Mouse (Mus musculus): ENCODE results near the gene Gjd3.

Gene Gjd3

GRCm38 (mm10) chr11:98947969-98948569 lies 34.7 kb downstream of the Gjd3 start:
- peak; percentile 72 for DNase-seq (ENCODE audit: low spot score)

- peak; percentile 61 for DNase-seq (ENCODE audit: low spot score)
Measured at GRCm38 (mm10) chr11:98945605-98945977, 37.2 kb downstream of the Gjd3 start.

- DNase-seq (ENCODE audit: low spot score), result no peak
Measured at GRCm38 (mm10) chr11:98944897-98945604, 37.8 kb downstream of the Gjd3 start.

- DNase-seq (ENCODE audit: low spot score), result peak; percentile 55
Measured at GRCm38 (mm10) chr11:98943741-98944461, 38.9 kb downstream of the Gjd3 start.

GRCm38 (mm10) chr11:98942923-98943641 lies 39.7 kb downstream of the Gjd3 start:
- peak; percentile 91 for DNase-seq (ENCODE audit: low spot score)

- DNase-seq (ENCODE audit: low spot score), result no peak
Measured at GRCm38 (mm10) chr11:98942555-98942922, 40.3 kb downstream of the Gjd3 start.

GRCm38 (mm10) chr11:98941826-98942550 lies 40.8 kb downstream of the Gjd3 start:
- DNase-seq (ENCODE audit: low spot score), result peak; percentile 90

- peak; percentile 75 for DNase-seq (ENCODE audit: low spot score)
Measured at GRCm38 (mm10) chr11:98941341-98941825, 41.4 kb downstream of the Gjd3 start.

- no peak for DNase-seq (ENCODE audit: low spot score)
Measured at GRCm38 (mm10) chr11:98940776-98941175, 42.0 kb downstream of the Gjd3 start.

GRCm38 (mm10) chr11:98939953-98940641 lies 42.7 kb downstream of the Gjd3 start:
- DNase-seq (ENCODE audit: low spot score), result peak; percentile 70

GRCm38 (mm10) chr11:98939084-98939952 lies 43.5 kb downstream of the Gjd3 start:
- DNase-seq (ENCODE audit: low spot score), result peak; percentile 60

- no peak for DNase-seq (ENCODE audit: low spot score)
Measured at GRCm38 (mm10) chr11:98938701-98939083, 44.1 kb downstream of the Gjd3 start.

- DNase-seq (ENCODE audit: low spot score), result peak; percentile 72
Measured at GRCm38 (mm10) chr11:98937914-98938694, 44.7 kb downstream of the Gjd3 start.

- peak; percentile 96 for DNase-seq (ENCODE audit: low spot score)
Measured at GRCm38 (mm10) chr11:98937410-98937913, 45.4 kb downstream of the Gjd3 start.

GRCm38 (mm10) chr11:98936606-98937409 lies 46.0 kb downstream of the Gjd3 start:
- DNase-seq (ENCODE audit: low spot score), result peak; percentile 77

GRCm38 (mm10) chr11:98936170-98936569 lies 46.6 kb downstream of the Gjd3 start:
- peak; percentile 87 for DNase-seq (ENCODE audit: low spot score)

- DNase-seq (ENCODE audit: low spot score), result no peak
Measured at GRCm38 (mm10) chr11:98935123-98935522, 47.7 kb downstream of the Gjd3 start.

GRCm38 (mm10) chr11:98934367-98934766 lies 48.4 kb downstream of the Gjd3 start:
- no peak for DNase-seq (ENCODE audit: low spot score)

Data from adipocyte (in vitro differentiated cells).